Mouse (Mus musculus) intestine, postnatal 0 days (tissue): ENCODE results near the gene Adcy4. TPM values are rescaled to one million over a fixed set of nuclear protein-coding genes. Genes with fewer than 3 reads are reported as not detected.
A peak's percentile ranks its signal among the peaks of the same experiment; 100 is the strongest.

Experiments used
- ATAC-seq: fragments of 200-750 bp; cut with Nextera tagmentation; 2 replicates; pipeline ENCODE4 v1.8.0; 2017; ENCODE audit warnings: mild to moderate bottlenecking, moderate TSS enrichment, moderate library complexity
- H3K27ac ChIP-seq: fragments of 300-500 bp; sonication (generic); 2 replicates; pipeline ENCODE4 v1.5.1; 2014; ENCODE audit warnings: mild to moderate bottlenecking, low read depth, low read length, moderate library complexity
- H3K27me3 ChIP-seq: fragments of 300-500 bp; sonication (generic); replicated peaks from 2 replicates; pipeline ENCODE4 v1.6.1; 2014; ENCODE audit warnings: low read length, mixed read lengths; ENCODE audit not compliant: control insufficient read depth, insufficient read depth
- H3K36me3 ChIP-seq: fragments of 300-500 bp; sonication (generic); 2 replicates; pipeline ENCODE4 v1.6.1; 2014; ENCODE audit warnings: mild to moderate bottlenecking, moderate library complexity; ENCODE audit not compliant: control insufficient read depth, insufficient read depth
- H3K4me1 ChIP-seq: fragments of 300-500 bp; sonication (generic); replicated peaks from 2 replicates; pipeline ENCODE4 v1.6.1; 2014; ENCODE audit warnings: antibody characterized with exemption, low read length, mixed read lengths; ENCODE audit not compliant: control insufficient read depth, insufficient read depth
- H3K4me2 ChIP-seq: fragments of 300-500 bp; sonication (generic); replicated peaks from 2 replicates; pipeline ENCODE4 v1.6.1; 2014; ENCODE audit warnings: low read depth, mild to moderate bottlenecking, moderate library complexity
- H3K4me3 ChIP-seq: fragments of 300-500 bp; sonication (generic); 2 replicates; pipeline ENCODE4 v1.5.1; 2014; ENCODE audit warnings: low read depth, low read length
- H3K9ac ChIP-seq: fragments of 300-500 bp; sonication (generic); 2 replicates; pipeline ENCODE4 v1.6.1; 2014; ENCODE audit warnings: mild to moderate bottlenecking, low read depth, low read length
- H3K9me3 ChIP-seq: fragments of 300-500 bp; sonication (generic); 2 replicates; pipeline ENCODE4 v1.6.1; 2016; ENCODE audit warnings: mixed run types; ENCODE audit not compliant: control insufficient read depth
- CTCF ChIP-seq: sonication (generic); IDR thresholded peaks from 2 replicates; pipeline ENCODE4 v1.5.1; 2016; ENCODE audit warnings: low read depth, mild to moderate bottlenecking, control low read depth, antibody characterized with exemption, moderate library complexity
- WGBS: fragments of 180-500 bp; shearing (Covaris S2); extraction: QIAGEN DNeasy Blood & Tissue Kit; methylation state at CpG from one replicate; pipeline ENCODE4 v1.1.7; 2014; 5-methylcytosine and 5-hydroxymethylcytosine counted together
- polyA plus RNA-seq: library from polyadenylated mRNA; unstranded; fragments of >200 nt; fragmentation: Nextera tagmentation; extraction: Ambion mirVana; gene quantifications from 2 replicates; pipeline ENCODE4 v1.2.1, GENCODE M21; 2015

Adcy4 gene
- polyA plus RNA-seq, 1 experiment from 2014 or later: 4.3 TPM

DNA sequence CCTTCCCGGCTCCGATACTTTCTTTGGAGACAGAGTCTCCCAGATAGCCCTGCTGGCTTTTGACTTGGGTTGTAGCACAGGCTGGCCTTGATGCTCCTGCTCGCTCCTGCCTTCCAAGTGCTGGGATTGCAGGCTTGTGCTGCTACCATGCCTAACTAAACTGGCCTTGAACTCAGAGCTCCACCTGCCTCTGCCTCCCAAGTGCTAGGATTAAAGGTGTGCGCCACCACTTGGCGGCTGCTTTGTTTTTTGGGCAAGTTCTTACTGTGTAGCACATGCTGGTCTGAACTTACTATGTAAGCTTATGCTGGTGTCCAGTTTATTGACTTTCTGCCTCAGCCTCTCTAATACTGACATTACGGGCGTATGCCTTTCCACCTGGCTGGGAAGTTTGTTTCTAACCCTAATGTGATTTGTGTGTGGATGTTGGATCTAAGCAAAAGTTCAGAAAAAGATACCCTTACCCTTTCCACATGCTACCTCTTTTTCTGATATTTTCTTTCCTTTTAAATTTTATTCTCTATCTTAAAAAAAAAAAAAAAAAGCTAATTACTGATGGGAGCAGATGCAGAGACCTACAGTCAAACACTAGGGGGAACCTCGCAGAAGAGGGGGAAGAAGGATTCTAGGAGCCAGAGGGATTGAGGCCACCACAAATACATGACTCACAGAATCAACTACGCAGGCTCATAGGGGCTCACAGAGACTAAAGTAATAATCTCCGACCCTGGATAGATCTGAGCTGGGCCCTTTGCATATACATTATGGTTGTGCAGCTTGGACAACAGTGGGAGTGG is 36.6 kb downstream of the Adcy4 start:
- no peak overlapping the region for H3K9ac ChIP-seq

GRCm38 (mm10) chr14:55745861-55746237 is 38.0 kb downstream of the Adcy4 start:
- WGBS: under 1% methylated on average over 31 of the region's 31 CpGs
- ATAC-seq: no peak

More for the DNA sequence above, 36.6 kb downstream of the Adcy4 start:
- Histone ChIP-seq H3K27ac (no peak overlapping the region), H3K27me3 (no peaks in the 10 kb centered on the region), H3K9me3 (no peaks in the 10 kb centered on the region), H3K4me3 (no peak overlapping the region), H3K36me3 (peaks cover 40% of the 10 kb centered on the region), H3K4me2 (peak overlapping the region; percentile 92), H3K4me1 (peaks cover 7% of the 10 kb centered on the region)
- no peak for ATAC-seq
- WGBS: 85% methylated on average over 10 of the region's 10 CpGs
- 0 out of 2 replicates have a peak, but pooled peaks have one; percentile 8 for TF ChIP-seq CTCF

GRCm38 (mm10) chr14:55745180-55745860 is 38.6 kb downstream of the Adcy4 start, which contains the start of the genes Dhrs1 and Nop9:
Gene Dhrs1 (minus strand): TSS chr14:55745690.
Gene Nop9 (plus strand): TSS chr14:55745693.
- H3K4me2 ChIP-seq: peak within 1 kb of the TSS; percentile 92
- H3K27me3 ChIP-seq: no peaks in the 10 kb centered on the region
- no peak for TF ChIP-seq CTCF
- H3K4me1 ChIP-seq: peaks cover 7% of the 10 kb centered on the region
- 1% methylated on average over 47 of the region's 48 CpGs for WGBS
- H3K9ac ChIP-seq: peak within 1 kb of the TSS; percentile 81
- ATAC-seq: peak; percentile 88
- no peaks in the 10 kb centered on the region for H3K9me3 ChIP-seq
- peak within 1 kb of the TSS; percentile 91 for H3K27ac ChIP-seq
- H3K36me3 ChIP-seq: peaks cover 39% of the 10 kb centered on the region
- H3K4me3 ChIP-seq: peak within 1 kb of the TSS; percentile 94

More at GRCm38 (mm10) chr14:55745861-55746237, 38.0 kb downstream of the Adcy4 start:
- peak overlapping the region; percentile 94 for H3K4me3 ChIP-seq
- peak overlapping the region; percentile 92 for H3K4me2 ChIP-seq
- H3K27ac ChIP-seq: no peak overlapping the region; the same call in 1 of the 2 replicates
- H3K9ac ChIP-seq: peak overlapping the region; percentile 81
- H3K36me3 ChIP-seq: peaks cover 37% of the 10 kb centered on the region
- peaks cover 7% of the 10 kb centered on the region for H3K4me1 ChIP-seq
- no peak for TF ChIP-seq CTCF
- H3K9me3 ChIP-seq: no peaks in the 10 kb centered on the region
- no peaks in the 10 kb centered on the region for H3K27me3 ChIP-seq

GRCm38 (mm10) chr14:55743711-55744110 is 40.2 kb downstream of the Adcy4 start:
- TF ChIP-seq CTCF: peak; percentile 99
- H3K36me3 ChIP-seq: peaks cover 44% of the 10 kb centered on the region
- H3K4me1 ChIP-seq: peaks cover 7% of the 10 kb centered on the region
- peak overlapping the region; percentile 94; the same call in 1 of the 2 replicates for H3K4me3 ChIP-seq
- WGBS: 20% methylated on average over 10 of the region's 10 CpGs
- peak overlapping the region; percentile 62; the same call in 1 of the 2 replicates for H3K27ac ChIP-seq
- no peaks in the 10 kb centered on the region for H3K9me3 ChIP-seq
- peak; percentile 60 for ATAC-seq
- H3K9ac ChIP-seq: no peak overlapping the region
- H3K27me3 ChIP-seq: no peaks in the 10 kb centered on the region
- H3K4me2 ChIP-seq: peak overlapping the region; percentile 92

DNA sequence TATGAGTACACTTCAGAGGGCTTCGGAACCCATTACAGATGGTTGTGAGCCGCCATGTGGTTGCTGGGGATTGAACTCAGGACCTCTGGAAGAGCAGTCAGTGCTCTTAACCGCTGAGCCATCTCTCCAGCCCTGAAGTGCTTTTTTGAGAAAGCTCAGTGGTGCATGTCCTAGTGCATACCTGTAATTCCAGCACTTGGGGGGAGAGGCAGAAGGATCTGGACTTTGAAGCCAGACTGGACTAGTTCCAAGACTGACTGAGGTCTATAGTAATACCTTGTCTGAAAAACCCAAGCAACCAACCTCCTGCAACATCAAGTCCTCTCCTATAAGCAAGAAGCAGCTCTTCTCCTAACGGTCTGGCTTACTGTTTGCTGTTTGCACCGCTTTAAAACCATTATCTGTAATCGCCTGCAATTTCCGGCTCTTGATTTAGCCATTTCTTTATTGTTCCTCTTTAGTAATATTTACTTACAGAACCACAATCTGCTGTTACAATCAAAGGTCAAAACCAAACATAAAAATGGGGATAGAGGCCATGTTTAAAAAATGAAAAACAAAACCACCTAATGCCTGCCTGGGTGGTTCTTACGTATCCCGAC is 46.7 kb downstream of the Adcy4 start:
- ATAC-seq: no peak
- Histone ChIP-seq H3K9me3 (no peaks in the 10 kb centered on the region), H3K4me3 (no peak overlapping the region), H3K27me3 (no peaks in the 10 kb centered on the region), H3K9ac (no peak overlapping the region), H3K4me1 (0 out of 2 replicates have a peak, but pooled peaks cover 13% of the 10 kb centered on the region), H3K4me2 (no peak overlapping the region), H3K27ac (no peak overlapping the region), H3K36me3 (peaks cover 41% of the 10 kb centered on the region)
- 54% methylated on average over 9 of the region's 9 CpGs for WGBS
- no peak for TF ChIP-seq CTCF

DNA sequence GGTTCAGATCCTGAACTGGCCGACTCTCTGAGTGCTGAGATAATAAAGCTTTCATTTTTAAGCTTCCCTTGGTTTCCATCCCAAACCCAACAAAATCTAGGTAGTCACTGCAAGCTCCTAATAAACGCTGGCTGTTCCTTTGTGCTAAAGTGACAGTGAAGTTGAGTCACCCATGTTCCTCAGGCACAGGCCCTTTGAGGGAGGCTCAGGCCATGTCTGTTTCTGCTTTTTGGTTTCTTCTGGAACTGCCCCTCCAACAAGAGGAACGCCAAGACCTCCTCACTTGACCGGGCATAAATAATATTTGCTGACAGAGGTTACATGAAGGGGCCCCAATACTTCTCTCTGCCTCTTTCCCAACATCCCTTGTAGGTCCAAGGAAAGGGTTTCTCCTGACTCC is 48.1 kb downstream of the Adcy4 start:
- Histone ChIP-seq H3K4me2 (peak overlapping the region; percentile 46), H3K27ac (peak overlapping the region; percentile 62; the same call in 1 of the 2 replicates), H3K4me3 (no peak overlapping the region), H3K27me3 (no peaks in the 10 kb centered on the region), H3K9me3 (no peaks in the 10 kb centered on the region), H3K36me3 (peaks cover 29% of the 10 kb centered on the region), H3K9ac (no peak overlapping the region), H3K4me1 (0 out of 2 replicates have a peak, but pooled peaks cover 13% of the 10 kb centered on the region)
- ATAC-seq: no peak
- 42% methylated on average over 4 of the region's 4 CpGs for WGBS
- TF ChIP-seq CTCF: no peak
